Mouse (Mus musculus) embryonic facial prominence, embryonic 12.5 days (tissue): ENCODE measurements at regions not wholly inside any gene's neighbourhood (a gene's known extent, or its start where the extent isn't known, plus 50 kb on each side); places are given as distances from the start of the nearest gene placed in this dataset.

Experiments
- ATAC-seq: fragments of 200-750 bp; cut with Nextera tagmentation; 2 replicates; pipeline ENCODE4 v1.8.0; 2017; ENCODE audit not compliant: insufficient number of reproducible peaks, insufficient read depth, low FRiP score, low TSS enrichment
- H3K27ac ChIP-seq: fragments of 300-500 bp; sonication (generic); 2 replicates; pipeline ENCODE4 v1.5.1; 2016; ENCODE audit warnings: mild to moderate bottlenecking
- H3K27me3 ChIP-seq: fragments of 300-500 bp; sonication (generic); 2 replicates; pipeline ENCODE4 v1.6.1; 2016; ENCODE audit warnings: mild to moderate bottlenecking, moderate library complexity
- H3K36me3 ChIP-seq: fragments of 300-500 bp; sonication (generic); 2 replicates; pipeline ENCODE4 v1.6.1; 2016; ENCODE audit warnings: mild to moderate bottlenecking
- H3K4me1 ChIP-seq: fragments of 300-500 bp; sonication (generic); 2 replicates; pipeline ENCODE4 v1.6.1; 2016
- H3K4me2 ChIP-seq: fragments of 300-500 bp; sonication (generic); replicated peaks from 2 replicates; pipeline ENCODE4 v1.6.1; 2016; ENCODE audit warnings: mild to moderate bottlenecking, moderate library complexity
- H3K4me3 ChIP-seq: fragments of 300-500 bp; sonication (generic); 2 replicates; pipeline ENCODE4 v1.5.1; 2016; ENCODE audit warnings: mild to moderate bottlenecking
- H3K9ac ChIP-seq: fragments of 300-500 bp; sonication (generic); 2 replicates; pipeline ENCODE4 v1.6.1; 2016; ENCODE audit warnings: mild to moderate bottlenecking, moderate library complexity
- H3K9me3 ChIP-seq: fragments of 300-500 bp; sonication (generic); 2 replicates; pipeline ENCODE4 v1.6.1; 2016; ENCODE audit warnings: mild to moderate bottlenecking, moderate library complexity
- WGBS: fragments of 180-500 bp; shearing (Covaris S2); methylation state at CpG from one replicate; pipeline ENCODE4 v1.1.7; 2016; 5-methylcytosine and 5-hydroxymethylcytosine counted together

DNA sequence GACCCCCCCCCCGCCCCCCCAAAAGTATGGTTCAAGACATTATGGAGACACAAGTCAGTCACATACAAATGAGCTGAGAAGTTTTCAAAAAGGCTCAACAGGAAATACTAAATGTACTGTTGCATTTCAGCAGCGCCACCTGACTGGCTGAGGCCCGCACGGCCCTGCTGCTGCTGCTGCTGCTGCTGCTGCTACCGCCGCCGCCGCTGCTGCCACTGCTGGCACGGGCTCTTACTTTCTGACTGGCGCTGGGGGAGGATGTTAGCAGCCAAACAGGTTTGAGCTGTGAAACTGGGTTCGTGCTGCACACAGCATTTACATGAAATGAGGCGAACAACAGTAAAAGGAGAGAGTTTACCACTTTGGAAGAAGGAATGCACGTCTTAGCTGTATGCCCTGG is 167.3 kb upstream of the Lrig3 start:
- 14% methylated on average over 13 of the region's 13 CpGs for WGBS
- Histone ChIP-seq H3K4me2 (peak overlapping the region; percentile 25), H3K36me3 (no peaks in the 10 kb centered on the region), H3K4me1 (peaks cover 5% of the 10 kb centered on the region; the same call in 1 of the 2 replicates), H3K27me3 (no peaks in the 10 kb centered on the region), H3K27ac (no peak overlapping the region), H3K9me3 (no peaks in the 10 kb centered on the region), H3K9ac (no peak overlapping the region), H3K4me3 (no peak overlapping the region)
- ATAC-seq = peak; percentile 81; the same call in 1 of the 2 replicates

DNA sequence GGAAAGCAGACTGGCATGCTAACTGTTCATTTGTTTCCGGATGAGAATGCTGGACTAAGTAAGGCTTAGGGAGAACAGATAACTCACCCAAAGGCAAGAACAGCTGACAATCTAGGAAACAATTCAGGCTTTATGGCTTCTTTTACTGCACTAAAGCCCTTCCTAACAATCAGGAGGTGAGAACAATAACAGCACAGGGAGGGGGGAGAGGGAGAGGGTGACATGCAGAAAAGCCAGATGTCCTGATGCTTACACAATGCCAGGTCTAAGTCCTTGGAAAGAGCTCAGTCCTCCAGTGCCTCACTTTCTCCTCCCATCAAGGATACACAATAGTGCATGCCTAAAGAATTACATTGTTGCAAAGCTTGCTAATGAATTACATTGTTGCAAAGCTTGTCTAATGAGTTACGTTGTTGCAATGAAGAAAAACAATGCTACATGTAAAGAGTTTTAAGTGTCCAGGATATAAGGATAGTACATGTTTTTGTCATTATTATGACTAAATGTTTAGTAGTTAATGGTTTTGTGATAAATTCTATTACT is 165.3 kb upstream of the Lrig3 start:
- H3K27me3 ChIP-seq = no peaks in the 10 kb centered on the region
- no peak overlapping the region for H3K27ac ChIP-seq
- no peaks in the 10 kb centered on the region for H3K9me3 ChIP-seq
- H3K36me3 ChIP-seq = no peaks in the 10 kb centered on the region
- ATAC-seq = no peak
- H3K9ac ChIP-seq = no peak overlapping the region
- no peak overlapping the region for H3K4me3 ChIP-seq
- H3K4me1 ChIP-seq = peaks cover 5% of the 10 kb centered on the region; the same call in 1 of the 2 replicates
- WGBS = 69% methylated on average over 2 of the region's 2 CpGs
- no peak overlapping the region for H3K4me2 ChIP-seq

DNA sequence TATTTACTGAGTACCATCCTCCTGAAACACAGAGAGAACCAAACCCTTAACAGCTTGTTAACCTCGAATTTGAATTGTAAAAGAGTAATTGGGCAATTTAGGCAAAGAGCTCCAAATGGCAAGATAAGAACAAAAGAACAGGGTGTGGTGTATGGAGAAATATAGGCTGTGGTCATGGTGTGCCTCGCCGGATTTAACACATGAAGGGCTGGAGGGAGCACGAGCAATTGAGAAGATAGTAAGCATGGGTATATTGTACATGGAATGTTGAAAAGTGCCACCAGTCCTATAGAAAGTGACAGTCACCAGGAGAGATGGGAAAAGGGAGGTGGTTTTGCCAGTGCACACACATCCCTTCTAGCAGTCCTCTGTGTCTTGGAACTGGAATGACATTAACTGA is 164.5 kb upstream of the Lrig3 start:
- H3K27ac ChIP-seq = no peak overlapping the region
- 66% methylated on average over 4 of the region's 4 CpGs for WGBS
- ATAC-seq = no peak
- H3K9ac ChIP-seq = no peak overlapping the region
- no peaks in the 10 kb centered on the region for H3K9me3 ChIP-seq
- H3K27me3 ChIP-seq = no peaks in the 10 kb centered on the region
- no peak overlapping the region for H3K4me2 ChIP-seq
- peaks cover 5% of the 10 kb centered on the region; the same call in 1 of the 2 replicates for H3K4me1 ChIP-seq
- H3K4me3 ChIP-seq = no peak overlapping the region
- H3K36me3 ChIP-seq = no peaks in the 10 kb centered on the region

DNA sequence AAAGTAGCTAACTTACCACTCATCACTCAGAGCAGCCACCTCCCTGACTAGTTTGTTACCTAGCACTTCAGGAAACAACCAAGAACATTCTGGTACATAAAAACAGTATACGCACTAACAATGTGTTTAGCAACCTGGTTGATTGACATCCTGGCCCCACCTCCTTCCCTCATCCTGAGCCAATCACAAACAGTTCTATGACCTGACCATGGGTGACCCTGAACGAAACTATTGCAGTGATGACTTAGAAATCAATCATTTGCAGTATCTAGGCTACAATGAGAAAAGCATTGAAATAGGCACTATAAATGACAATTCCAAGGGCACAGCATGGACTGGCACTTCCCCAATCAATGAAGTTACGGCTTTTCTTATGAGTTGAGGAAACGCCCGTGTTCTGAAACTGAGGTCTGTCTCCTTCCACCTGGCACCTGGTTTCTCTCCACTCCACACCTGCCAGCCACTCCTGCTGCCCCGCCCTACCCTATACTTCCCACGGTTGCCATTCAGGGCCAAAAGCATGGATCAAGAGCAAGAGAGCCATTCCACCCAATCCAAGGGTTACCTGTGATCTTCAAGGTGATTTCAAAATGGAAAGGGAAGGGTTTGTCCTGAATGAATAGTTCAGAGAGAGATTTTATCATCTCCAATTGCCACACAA is 162.9 kb upstream of the Lrig3 start:
- Histone ChIP-seq H3K9ac (no peak overlapping the region), H3K9me3 (no peaks in the 10 kb centered on the region), H3K4me2 (no peak overlapping the region), H3K27ac (no peak overlapping the region), H3K4me3 (no peak overlapping the region), H3K4me1 (peaks cover 5% of the 10 kb centered on the region; the same call in 1 of the 2 replicates), H3K27me3 (no peaks in the 10 kb centered on the region), H3K36me3 (no peaks in the 10 kb centered on the region)
- ATAC-seq = no peak
- WGBS = 94% methylated on average over 7 of the region's 7 CpGs

DNA sequence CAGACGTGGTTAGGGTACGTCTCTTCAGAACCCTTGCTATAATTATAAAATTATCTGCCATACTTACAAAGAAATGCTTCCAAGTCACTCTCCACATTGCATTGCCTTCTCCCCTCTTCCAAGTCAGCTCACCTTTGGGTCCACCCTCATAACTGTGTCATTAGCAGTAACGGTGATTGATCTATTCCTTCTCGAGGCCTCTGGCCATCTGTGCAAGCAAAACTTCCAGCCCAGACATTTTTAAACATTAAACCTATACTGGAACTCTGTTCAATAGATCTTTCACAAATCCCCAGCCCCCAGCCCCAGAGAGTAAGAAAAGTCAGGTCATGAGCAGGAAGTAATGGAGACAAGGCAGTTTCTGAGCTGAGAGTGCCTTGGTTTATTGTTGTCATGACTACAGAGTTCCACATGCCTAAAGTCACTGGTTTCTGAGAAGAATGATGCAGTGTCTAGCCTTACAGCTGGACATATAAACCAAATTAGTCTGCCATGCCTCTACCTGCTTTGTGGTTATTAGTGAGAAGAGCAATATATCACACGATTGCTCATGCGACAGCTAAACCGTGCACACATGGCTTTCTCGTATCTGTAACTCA is 156.1 kb upstream of the Lrig3 start:
- Histone ChIP-seq H3K36me3 (no peaks in the 10 kb centered on the region), H3K27me3 (no peaks in the 10 kb centered on the region), H3K9me3 (no peaks in the 10 kb centered on the region), H3K4me2 (no peak overlapping the region), H3K27ac (peak overlapping the region; percentile 77), H3K9ac (no peak overlapping the region), H3K4me3 (no peak overlapping the region), H3K4me1 (peaks cover 22% of the 10 kb centered on the region)
- peak; percentile 84; the same call in 1 of the 2 replicates for ATAC-seq
- WGBS = 35% methylated on average over 8 of the region's 8 CpGs

DNA sequence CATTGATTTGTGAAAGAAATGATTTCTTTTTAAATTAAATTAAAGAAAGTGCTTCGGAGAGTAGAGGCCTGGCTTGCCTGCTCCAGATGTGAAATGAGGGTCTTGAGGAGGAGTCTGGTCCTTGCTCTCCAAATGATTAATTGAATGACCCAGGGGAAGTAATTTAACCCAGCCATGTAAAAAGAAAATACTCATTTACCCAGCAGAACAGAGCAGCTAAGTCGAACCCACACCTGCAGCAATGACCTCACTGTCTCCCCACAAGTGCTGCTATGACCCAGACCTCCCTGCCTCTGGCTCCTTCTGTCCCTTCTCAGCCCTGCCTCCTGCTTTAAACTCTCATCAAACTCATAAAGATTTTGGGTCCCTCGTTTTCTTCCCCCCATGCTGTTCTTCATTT is 155.4 kb upstream of the Lrig3 start:
- Histone ChIP-seq H3K4me2 (no peak overlapping the region), H3K4me3 (no peak overlapping the region), H3K9ac (no peak overlapping the region), H3K27ac (no peak overlapping the region), H3K4me1 (peaks cover 22% of the 10 kb centered on the region), H3K9me3 (no peaks in the 10 kb centered on the region), H3K27me3 (no peaks in the 10 kb centered on the region), H3K36me3 (no peaks in the 10 kb centered on the region)
- 21% methylated on average over 3 of the region's 3 CpGs for WGBS
- no peak; the same call in 1 of the 2 replicates for ATAC-seq

DNA sequence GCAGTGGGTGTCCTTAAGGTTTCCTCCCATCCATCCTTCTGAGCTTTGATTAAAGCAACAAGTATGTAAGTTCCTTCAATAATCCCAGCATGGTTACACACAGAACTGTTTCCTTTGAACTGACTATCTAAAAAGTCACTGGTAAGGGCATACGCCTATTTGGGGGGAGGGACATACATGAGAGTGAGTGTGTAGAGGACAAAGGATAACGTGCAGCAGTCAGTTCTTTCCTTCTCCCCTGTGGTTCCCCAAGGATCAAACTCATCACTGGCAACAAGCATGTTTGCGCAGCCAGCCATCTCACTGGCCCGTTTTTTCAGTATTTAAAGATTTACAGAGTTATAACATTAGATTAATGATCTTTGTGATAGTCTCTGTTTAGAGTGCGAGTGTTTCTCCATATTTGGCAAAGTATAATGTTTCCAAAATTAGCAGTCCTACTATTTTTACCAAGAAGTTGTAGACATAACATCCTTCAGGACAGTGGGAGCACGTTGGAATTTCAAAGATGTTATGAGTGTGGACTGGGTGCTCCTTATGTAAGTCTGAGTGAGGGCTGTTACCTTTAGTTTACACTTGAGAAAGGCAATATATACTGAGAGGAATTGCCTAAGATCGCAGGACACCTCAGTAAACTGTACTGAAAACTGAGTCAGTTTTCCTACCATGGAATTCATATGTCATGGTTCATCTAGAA is 151.6 kb upstream of the Lrig3 start:
- Histone ChIP-seq H3K36me3 (no peaks in the 10 kb centered on the region), H3K9ac (no peak overlapping the region), H3K4me1 (peaks cover 19% of the 10 kb centered on the region), H3K27me3 (no peaks in the 10 kb centered on the region), H3K4me2 (no peak overlapping the region), H3K4me3 (no peak overlapping the region), H3K27ac (no peak overlapping the region), H3K9me3 (no peaks in the 10 kb centered on the region)
- no peak for ATAC-seq
- 71% methylated on average over 7 of the region's 7 CpGs for whole genome bisulfite sequencing

DNA sequence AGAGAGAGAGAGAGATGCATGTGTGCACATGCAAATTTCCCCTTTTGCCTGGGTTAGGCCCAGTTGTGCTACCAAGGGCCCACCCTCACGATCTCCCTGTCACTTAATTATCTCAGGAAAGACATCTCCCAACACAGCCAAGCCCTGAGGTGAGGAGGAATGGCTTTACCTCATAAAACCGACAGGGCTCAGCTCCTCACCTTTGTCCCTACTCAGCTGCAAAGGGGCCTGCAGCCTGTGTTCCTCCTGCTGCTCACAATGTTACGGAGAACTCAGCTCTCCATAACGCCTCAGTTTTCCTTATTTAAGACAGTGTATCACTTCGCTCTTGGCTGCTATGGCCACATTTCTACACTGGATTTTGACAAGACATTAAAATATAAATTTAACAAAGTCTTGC is 133.8 kb upstream of the Lrig3 start:
- H3K4me3 ChIP-seq = no peak overlapping the region
- H3K4me2 ChIP-seq = no peak overlapping the region
- H3K9me3 ChIP-seq = no peaks in the 10 kb centered on the region
- no peak for ATAC-seq
- no peaks in the 10 kb centered on the region for H3K4me1 ChIP-seq
- H3K27ac ChIP-seq = no peak overlapping the region
- H3K9ac ChIP-seq = no peak overlapping the region
- H3K27me3 ChIP-seq = no peaks in the 10 kb centered on the region
- 59% methylated on average over 5 of the region's 5 CpGs for WGBS
- no peaks in the 10 kb centered on the region for H3K36me3 ChIP-seq

DNA sequence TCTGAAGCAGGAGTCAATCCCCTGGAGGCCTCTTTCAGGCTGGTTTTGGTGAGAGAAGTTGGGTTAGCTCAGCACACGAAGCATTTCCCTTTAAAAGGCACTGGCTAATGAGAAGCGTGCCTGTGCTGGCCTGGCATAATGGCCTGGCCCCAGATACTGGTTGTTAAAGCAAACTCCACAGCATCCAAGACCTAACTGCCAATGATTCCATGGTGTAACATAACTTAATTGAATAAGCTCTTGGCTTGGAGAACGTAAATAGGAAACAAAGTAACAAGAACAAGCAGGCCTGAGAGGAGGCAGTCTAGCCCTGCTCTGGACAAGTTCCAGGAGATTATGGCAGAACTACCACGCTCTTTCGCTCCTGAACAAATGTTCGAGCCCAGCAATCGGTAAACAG is 133.2 kb upstream of the Lrig3 start:
- Histone ChIP-seq H3K27me3 (no peaks in the 10 kb centered on the region), H3K36me3 (no peaks in the 10 kb centered on the region), H3K9ac (no peak overlapping the region), H3K4me2 (no peak overlapping the region), H3K27ac (no peak overlapping the region), H3K9me3 (no peaks in the 10 kb centered on the region), H3K4me3 (no peak overlapping the region), H3K4me1 (no peaks in the 10 kb centered on the region)
- 62% methylated on average over 7 of the region's 7 CpGs for WGBS
- ATAC-seq = no peak

DNA sequence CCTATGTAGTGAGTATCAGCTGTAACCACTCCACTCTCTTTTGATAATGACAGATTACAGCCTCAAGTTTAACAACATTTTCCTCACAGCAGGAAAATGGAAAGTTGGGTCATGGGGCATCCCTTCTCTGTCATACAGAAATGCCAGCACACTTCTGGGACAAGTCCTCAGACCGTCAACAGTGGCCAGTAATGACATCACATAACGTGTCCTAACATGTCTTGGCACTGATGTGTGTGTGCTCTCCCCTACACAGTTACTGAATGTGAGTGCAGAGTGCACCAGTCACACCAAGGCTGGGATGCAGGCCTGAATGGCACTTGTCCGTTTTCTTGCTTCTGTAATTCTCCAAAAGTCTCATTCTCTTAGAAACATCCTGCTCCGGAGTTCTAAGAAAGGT is 132.0 kb upstream of the Lrig3 start:
- Histone ChIP-seq H3K4me2 (no peak overlapping the region), H3K9me3 (no peaks in the 10 kb centered on the region), H3K4me3 (no peak overlapping the region), H3K27me3 (no peaks in the 10 kb centered on the region), H3K4me1 (peaks cover 5% of the 10 kb centered on the region; the same call in 1 of the 2 replicates), H3K27ac (no peak overlapping the region), H3K9ac (no peak overlapping the region), H3K36me3 (no peaks in the 10 kb centered on the region)
- ATAC-seq = no peak
- WGBS = 80% methylated on average over 4 of the region's 4 CpGs

DNA sequence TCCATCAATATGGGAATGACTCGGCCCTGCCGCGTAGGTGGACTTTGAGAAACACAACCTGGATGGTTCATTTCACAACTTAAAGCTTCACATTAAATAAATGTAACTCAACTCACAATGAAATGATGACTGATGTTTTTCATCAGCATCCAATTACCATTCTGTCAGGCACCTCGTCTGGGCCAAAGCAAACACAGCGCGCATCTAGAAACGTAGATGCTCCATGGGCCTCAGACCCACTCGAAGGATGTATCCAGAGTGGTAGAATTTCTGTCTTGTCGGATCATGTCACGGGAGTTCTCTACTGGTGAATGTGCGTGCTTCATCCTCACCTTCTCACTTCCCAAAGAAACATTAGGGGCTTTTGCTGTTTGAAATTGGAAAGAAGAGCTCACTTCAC is 127.0 kb upstream of the Lrig3 start:
- Histone ChIP-seq H3K4me3 (no peak overlapping the region), H3K9me3 (no peaks in the 10 kb centered on the region), H3K36me3 (no peaks in the 10 kb centered on the region), H3K27ac (peak overlapping the region; percentile 50), H3K4me2 (no peak overlapping the region), H3K27me3 (no peaks in the 10 kb centered on the region), H3K9ac (no peak overlapping the region), H3K4me1 (peaks cover 25% of the 10 kb centered on the region)
- 54% methylated on average over 11 of the region's 11 CpGs for WGBS
- ATAC-seq = no peak
